Mouse (Mus musculus): ENCODE results near the gene Hsh2d.

GRCm38 (mm10) chr8:72145511-72145910, 43.9 kb upstream of the Hsh2d start:
- TF ChIP-seq GATA1 (IDR thresholded peaks at IDR 0.05; ENCODE audit: low read length) (no peak), TAL1 (IDR thresholded peaks at IDR 0.05; ENCODE audit: low read length) (no peak)

Data from erythroblast, embryonic 14.5 days (primary cell).